Mouse (Mus musculus) brain, adult 2 months (tissue): ENCODE measurements at regions not wholly inside any gene's neighbourhood (a gene's known extent, or its start where the extent isn't known, plus 50 kb on each side); places are given as distances from the start of the nearest gene placed in this dataset.

Experiments
- DNase-seq: peaks from one replicate; pipeline ENCODE4 v3.0.0; 2011; ENCODE audit warnings: low read depth, low spot score

- no peak for DNase-seq
Measured at GRCm38 (mm10) chr7:56587283-56587682, 347.7 kb downstream of the Oca2 start.

GRCm38 (mm10) chr7:56590904-56591303 lies 351.3 kb downstream of the Oca2 start:
- DNase-seq, result peak; percentile 28

GRCm38 (mm10) chr7:56591321-56591720 lies 351.8 kb downstream of the Oca2 start:
- no peak for DNase-seq

GRCm38 (mm10) chr7:56597952-56598595 lies 358.5 kb downstream of the Oca2 start:
- DNase-seq, result no peak
